Mouse (Mus musculus): ENCODE results near the gene Tyw1.
"Not testable (repeated sequence)": the region's sequence is repeated elsewhere in the genome, so short reads cannot be mapped to it uniquely, and the experiment has no call there.

Gene Tyw1

DNA sequence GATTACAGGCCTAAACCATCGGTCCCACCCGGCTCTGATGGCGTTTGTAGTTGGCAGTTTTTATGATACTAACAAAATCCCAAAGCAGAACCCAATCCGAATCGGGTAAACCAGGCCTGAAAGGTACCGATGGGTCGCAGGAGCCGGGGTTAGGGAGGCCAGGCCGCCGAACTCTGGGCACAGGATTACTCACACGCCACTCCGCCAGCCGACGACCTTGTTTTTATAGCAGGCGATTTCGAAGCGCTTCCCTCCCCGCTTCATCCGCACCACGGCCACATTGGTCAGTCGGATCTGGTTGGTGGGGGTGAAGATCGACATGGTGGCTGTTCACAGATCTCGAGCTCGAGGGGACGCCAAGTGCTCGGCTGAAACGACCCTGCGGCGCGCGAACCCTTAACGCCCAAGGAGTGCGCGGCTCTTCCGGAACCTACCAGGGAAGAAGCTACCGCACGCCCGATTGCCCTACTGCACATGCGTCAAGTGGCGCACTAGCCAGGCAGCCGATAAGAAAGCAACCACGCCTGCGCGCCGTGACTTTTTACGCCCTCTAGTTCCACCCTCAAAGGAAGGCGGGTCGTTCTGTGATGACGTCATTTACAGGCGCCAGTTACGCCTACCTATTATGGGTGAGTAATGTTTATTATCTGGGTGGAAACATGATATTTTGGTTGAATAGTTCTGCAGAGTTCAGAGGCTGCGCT is at the start of gene Tyw1, which contains the start of gene Sbds:
Tyw1 (plus strand) TSS at position 603 of the 704 bp plus-strand sequence.
Sbds (minus strand) TSS at position 514 of the 704 bp plus-strand sequence.
- peak; percentile 93 for DNase-seq (ENCODE audit: extremely low read depth, insufficient read length, low spot score)

DNA sequence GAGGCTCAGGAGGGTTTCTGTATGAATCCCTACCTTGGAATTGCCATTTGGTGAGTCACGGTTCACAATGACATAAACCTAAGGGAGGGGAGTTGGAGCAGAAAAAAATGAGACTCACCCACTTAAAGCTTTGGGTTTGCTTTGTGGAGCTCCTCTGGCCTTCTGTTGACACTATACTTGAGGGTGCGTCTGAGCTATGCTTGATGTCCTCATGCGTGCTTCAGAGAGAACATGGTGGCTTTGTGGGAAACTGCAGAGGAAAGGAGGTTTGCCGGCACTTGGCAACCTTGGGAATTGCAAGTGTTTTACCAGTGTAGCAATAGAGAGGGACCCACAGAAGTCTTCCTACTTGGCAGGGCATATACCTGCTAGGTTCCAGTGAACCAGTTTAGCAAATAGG is 48.1 kb upstream of the Tyw1 start:
- no peak for DNase-seq (ENCODE audit: extremely low read depth, insufficient read length, low spot score)

DNA sequence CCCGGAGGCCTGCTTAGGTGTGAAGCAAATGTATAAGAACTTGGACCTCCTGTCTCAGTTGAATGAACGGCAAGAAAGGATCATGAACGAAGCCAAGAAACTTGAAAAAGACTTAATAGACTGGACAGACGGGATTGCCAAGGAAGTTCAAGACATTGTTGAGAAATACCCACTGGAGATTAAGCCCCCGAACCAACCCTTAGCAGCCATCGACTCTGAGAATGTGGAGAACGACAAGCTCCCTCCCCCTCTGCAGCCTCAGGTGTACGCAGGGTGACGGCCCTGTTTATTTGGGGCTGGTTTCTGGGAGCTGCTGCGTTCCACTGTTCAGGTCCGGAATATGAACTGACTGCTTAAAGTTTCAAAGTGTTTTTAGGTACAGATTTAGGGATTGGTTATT is 42.5 kb upstream of the Tyw1 start:
- DNase-seq (ENCODE audit: extremely low read depth, insufficient read length, low spot score) = no peak

DNA sequence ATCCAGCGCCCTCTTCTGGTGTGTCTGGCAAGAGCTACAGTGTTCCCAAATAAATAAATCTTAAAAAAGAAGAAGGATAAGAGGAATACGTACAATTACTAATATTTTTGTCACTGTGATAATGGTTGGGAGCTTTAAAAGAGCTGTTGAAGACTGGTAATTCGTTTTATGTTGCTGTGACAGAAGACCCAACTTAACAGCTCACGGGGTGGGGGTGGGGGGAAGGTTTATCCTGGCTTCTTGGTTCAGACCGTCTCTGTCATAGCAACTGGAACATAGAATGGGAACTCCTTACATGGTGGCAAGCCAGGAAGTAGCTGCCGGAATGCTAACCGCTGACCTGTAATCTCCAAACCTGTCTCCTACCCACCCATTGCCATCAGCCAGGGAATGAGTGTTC is 38.6 kb upstream of the Tyw1 start, which contains the start of gene Tmem248:
Tmem248 (plus strand) TSS at position 301 of the 400 bp plus-strand sequence.
- no peak for DNase-seq (ENCODE audit: extremely low read depth, insufficient read length, low spot score)

DNA sequence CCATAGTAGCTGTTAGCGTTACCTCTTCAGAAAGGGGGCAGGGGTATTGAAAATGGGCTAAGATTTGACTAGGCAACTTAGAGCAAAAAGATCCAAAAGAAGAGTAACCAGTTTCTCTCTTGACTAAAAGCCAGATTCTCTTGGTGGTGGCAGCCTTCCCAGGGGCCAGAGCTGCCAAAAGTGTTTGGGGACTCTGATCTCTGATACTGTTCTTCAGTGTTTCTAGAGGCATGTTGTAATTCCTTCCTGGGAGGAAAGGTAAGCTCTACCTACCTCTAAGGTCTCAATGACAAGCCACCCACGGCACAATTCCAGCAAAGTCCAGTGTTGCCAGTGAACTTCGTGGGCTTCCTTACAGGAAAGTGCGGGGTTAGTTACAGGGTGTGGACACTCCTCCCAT is 38.0 kb upstream of the Tyw1 start:
- DNase-seq (ENCODE audit: extremely low read depth, insufficient read length, low spot score) = no peak

DNA sequence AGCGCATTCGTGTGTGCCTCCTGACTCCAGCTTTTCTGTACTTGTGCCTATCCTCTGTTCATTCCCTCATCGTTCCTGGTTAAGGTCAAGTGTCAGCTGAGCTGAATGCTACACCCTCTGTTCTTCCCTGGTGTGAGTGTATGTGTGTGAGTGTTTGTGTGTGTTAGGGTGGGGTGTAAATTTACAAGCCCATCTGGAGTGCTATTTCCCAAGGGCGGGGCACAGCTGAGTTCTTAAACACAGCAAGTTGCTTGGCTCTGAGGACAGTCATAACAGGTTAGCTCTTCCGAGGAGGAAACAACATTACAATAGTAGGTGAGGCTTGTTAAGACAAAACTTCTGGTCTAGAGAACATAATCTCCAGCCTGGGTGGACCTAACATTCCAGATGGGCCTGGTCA is 37.1 kb upstream of the Tyw1 start:
- DNase-seq (ENCODE audit: extremely low read depth, insufficient read length, low spot score) = no peak

DNA sequence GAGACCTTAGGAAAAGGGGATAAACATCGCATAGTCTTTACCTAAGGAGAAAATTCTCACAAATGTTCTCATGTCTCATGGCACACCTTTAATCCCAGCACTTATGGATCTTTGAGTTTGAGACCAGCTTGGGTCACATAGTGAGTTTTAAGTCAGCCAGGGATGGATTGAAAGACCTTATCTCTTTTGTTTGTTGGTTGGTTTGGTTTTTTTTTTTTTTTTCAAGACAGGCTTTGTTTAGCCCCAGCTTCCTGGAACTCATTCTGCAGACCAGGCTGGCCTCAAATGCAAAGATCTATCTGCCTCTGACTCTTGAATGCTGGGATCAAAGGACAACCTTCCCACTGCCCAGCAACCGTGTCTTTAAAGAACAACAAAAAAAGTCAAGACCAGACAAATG is 34.1 kb upstream of the Tyw1 start:
- DNase-seq (ENCODE audit: extremely low read depth, insufficient read length, low spot score) = no peak

DNA sequence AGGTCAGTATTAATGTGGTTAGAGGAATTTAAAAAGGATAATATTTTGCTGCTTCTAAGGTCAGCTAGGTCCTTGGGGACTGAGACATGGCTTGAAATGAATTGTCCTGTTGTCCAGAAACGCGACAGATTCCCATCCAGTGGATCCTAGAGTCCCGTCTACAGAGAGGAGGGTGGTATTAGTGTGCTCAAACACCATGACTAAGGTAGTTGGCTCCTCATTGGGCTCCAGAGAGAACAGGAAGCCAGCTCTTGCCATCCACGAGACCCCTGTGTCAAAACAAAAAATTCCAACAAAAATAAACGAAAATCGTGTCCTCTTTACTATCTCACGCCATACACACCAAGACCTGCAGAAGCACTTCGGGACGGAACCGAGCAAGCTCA is 33.7 kb upstream of the Tyw1 start:
- no peak for DNase-seq (ENCODE audit: extremely low read depth, insufficient read length, low spot score)

DNA sequence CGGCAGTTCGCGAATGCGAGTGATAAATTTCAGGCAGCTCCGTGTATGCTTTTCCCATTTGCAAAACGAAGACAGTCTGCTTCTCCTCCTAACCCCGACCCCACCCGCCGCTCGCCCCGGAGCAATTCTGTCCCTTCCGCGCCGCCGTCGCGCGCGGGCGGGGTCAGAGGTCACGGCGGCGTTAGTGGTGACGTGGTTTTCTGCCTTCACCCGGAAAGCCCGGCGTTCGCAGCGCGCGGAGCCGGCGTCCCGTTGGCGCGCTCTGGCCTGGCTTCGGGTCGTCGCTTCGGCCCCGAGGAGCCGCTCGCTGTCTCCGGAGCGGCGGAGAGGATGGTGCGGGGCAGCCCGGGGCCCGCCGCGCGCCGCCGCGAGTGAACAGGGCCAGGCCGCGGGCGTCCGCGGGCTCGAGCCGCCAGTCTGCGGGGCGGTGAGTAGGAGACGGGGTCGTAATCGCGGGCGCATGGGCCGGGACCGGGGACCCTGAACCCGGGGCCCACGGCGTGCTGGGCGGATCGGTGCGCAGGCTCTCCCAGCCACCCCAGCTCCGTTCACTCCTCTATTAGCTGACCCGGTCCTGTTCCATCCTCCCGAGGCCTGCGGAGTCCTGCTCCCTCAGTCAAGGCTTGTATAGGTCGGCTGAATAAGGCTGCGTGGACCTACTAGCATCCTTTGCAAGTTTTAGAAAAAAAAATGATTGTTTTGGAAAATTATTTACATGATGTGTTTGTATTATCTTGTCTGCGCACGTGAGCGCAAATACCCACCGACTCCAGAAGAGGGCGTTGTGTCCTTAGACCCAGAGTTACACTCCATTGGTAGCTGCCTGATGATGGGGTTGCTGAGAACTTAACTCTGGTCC is 33.0 kb upstream of the Tyw1 start:
- peak; percentile 95 for DNase-seq (ENCODE audit: extremely low read depth, insufficient read length, low spot score)

DNA sequence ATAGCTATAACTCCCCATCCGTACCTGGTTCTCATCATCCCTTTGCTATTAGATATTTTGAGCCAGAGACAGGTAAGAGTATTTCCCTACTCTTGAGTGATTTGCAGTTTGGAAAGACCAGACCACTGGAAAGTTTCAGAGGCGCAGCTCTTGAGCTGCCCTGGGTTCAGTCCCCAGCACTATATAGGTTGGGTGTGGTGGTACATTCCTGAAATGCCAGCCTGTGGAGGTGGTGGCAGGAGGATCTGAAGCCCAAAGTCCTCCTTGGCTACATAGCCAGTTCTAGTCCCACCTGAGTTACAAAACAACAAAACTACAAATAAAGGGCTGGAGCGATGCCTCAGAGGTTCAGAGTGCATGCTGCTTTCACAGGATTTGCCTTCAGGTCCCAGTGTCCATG is 28.6 kb upstream of the Tyw1 start:
- no peak for DNase-seq (ENCODE audit: extremely low read depth, insufficient read length, low spot score)

DNA sequence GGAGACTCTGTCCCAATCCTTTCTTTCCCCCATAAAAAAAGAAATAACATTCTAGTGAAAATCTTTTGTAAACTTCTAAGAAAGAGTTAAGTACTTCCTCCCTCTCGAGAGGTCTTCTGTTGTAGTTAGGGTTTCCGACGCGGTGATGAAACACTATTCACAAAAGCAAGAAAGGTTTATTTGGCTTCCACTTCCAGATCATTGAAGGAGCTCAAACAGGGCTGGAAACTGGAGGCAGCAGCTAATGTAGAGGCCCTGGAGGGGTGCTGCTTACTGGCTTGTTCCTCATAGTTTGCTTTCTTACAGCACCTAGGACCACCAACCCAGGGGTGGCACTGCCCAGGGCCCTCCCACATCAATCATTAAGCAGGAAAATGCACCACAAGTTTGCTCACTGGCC is 27.3 kb upstream of the Tyw1 start:
- no peak for DNase-seq (ENCODE audit: extremely low read depth, insufficient read length, low spot score)

DNA sequence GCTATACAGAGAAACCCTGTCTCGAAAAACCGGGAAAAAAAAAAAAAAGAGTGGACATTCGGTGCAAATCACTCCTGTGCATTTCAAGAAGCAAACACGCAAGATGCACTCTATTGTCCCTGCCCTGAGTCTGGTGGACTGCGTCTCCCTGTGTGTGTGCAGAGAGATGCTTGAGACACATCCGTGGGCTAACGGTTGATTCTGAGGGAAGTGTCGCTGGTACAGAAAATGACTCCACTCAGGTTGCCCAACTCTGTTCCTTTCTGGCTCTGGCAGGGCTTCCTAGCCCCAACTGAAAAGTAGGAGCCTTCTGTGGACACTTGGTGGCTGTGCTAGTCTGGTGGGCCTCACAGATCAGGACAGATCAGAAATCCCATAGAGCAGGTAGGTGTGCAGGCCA is 19.1 kb upstream of the Tyw1 start:
- no peak for DNase-seq (ENCODE audit: extremely low read depth, insufficient read length, low spot score)

DNA sequence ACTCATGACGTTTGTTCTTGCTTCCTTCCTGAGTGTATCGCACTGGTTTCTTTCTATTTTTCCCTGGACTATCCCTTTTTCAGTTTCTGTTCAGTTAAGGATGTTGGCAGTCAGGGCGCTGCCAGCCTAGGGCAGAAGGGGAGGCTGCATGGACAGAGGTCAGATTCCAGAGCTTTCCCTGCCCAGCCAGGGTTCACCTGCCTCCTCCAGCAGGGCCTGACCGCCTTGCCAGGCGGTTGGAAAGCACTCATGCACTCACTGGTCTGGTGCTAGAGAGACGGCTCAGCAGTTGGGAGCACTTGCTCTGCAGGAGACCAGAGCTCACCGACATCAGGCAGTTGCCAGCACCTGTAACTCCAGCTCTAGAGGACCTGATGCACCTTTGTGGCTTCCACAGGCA is 16.2 kb upstream of the Tyw1 start:
- DNase-seq (ENCODE audit: extremely low read depth, insufficient read length, low spot score) = no peak

DNA sequence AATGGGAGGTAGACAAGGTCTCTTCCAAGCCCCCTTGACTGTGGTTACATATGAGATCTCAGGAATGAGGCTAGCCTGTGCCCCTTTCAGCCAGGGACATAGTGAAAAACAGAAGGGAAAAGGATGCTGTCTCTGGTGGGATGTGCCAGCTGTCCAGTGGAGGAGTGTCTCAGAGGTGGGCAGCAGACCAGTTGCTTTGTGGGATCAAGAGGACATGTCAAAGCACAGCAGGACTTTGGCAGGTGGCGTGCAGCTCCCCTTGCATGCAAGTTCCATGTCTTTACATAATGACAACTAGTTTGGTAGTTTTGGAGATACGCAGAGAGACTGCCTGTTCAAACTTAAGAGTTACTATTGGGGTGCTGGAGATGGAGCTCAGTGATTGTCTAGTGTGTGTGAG is 15.6 kb upstream of the Tyw1 start:
- DNase-seq (ENCODE audit: extremely low read depth, insufficient read length, low spot score) = no peak

DNA sequence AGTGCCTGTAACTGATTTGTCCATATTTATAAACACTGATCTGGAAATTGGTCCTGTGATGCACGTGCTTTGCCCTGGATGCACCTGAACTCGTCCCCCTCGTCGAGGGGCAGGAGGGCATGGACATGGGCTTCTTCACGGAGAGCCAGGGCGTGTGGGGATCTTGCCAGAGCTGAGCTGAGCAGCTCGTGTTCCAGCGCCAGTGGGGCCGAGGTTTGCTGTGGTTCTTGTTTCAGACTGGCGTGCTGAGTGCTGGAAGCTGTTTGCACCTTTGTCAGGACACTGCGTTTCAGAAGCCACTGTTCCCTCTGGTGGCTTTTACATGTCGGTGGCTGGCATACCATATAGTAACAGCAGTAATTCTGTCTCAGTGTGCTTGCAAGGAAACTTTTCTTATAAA is 14.0 kb upstream of the Tyw1 start:
- DNase-seq (ENCODE audit: extremely low read depth, insufficient read length, low spot score) = no peak

DNA sequence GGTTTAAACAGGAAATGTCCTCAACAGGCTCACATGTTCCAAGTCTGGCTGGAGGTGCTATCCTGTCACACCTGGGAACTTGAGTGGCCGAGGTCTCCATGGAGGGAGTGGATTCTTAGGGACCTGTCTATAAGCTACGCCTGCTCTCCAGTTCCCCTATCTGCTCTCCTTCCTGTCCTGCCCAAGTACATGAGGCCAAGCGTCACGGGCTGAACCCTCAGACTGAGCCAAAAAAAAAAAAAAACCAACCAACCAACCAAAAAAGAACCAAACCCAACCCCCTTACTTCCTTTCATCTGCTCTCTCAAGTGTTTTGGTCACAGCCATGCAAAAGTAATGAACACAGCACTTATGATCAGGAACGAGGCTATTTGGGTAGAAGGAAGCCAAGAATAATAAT is 7.6 kb upstream of the Tyw1 start:
- no peak for DNase-seq (ENCODE audit: extremely low read depth, insufficient read length, low spot score)

DNA sequence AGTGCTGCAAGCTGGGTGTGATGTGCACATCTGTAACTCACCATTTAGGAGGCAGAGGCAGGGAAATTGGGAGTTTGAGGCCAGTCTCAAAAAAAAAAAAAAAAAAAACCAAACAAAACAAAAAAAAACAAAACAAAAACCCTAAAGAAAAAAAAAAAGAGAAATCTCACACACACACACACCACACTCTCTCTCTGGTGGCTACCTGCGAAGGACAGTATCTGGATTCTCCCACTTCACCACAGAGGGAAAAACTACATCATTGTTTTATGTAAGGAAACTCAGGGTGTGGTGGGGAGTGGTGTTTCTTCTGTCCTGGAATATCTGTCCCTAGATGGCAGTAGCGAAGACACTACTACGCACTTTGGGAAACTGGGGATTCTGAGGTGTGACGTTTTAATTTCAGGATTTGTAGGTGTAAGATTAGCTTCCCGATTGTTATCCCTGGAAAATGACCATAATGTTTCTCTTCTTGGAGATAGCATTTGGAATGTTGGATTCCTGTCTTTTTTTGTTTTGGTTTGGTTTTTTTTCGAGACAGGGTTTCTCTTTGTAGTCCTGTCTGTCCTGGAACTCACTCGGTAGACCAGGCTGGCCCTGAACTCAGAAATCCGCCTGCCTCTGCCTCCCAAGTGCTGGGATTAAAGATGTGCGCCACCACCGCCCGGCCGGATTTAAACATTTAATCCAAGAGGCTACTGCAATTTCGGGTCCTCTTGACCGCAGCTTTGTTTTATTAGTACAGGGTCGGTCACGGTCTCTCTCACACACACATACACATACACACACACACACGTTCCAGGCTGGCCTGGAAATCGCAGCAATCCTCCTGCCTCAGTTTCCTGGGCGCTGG is 1.0 kb upstream of the Tyw1 start:
- peak; percentile 57 for DNase-seq (ENCODE audit: extremely low read depth, insufficient read length, low spot score)

DNA sequence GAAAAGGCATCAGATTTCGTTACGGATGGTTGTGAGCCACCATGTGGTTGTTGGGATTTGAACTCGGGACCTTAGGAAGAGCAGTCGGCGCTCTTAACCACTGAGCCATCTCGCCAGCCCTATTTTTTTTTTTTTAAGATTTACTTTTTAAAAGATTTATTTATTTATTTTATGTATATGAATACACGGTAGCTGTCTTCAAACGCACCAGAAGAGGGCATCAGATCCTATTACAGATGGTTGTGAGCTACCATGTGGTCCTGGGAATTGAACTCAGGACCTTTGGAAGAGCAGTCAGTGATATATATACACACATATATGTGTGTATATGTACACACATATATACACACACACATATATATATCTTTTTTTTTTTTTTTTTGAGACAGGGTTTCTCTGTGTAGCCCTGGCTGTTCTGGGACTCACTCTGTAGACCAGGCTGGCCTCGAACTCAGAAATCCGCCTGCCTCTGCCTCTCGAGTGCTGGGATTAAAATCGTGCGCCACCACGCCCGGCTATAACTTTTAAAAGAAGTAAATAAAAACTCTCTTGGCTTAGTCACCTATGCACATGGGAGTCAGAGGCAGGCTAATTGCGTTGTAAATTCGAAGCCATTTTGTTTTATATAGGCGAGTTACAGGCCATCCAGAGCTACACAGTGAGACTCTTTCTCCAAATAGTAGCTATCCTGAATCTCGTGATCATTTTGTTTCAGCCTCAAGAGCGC is 543 bp downstream of the Tyw1 start:
- DNase-seq (ENCODE audit: extremely low read depth, insufficient read length, low spot score) = not testable (repeated sequence)

DNA sequence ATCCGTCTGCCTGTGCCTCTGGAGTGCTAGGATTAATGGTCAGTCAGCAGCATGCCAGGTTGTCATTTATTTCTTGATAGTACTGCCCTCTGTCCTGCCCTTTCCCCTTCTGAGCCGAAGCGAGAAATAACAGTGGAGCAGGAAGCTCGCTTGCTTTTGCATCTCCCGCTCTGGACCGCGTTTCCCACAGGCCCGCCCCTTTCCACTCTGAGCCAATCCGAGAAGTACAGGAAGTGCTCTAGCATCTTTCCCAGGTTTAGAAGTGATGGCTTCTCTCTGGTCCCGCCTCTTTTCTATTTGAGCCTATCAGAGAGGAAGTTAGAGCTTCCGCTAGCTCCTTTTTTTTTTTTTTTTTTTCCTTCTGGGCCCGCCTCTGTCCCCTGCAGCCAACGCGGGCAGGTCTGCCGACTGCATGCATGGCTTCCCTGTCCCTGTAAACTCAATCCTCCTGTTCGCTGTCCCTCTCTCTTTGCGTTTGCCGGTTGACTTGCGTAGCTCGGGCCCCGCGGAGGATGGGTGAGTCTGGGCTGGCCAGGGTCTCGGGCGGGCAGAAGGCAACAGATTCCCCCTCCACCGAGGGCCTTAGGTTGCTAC is 1.4 kb downstream of the Tyw1 start:
- peak; percentile 86 for DNase-seq (ENCODE audit: extremely low read depth, insufficient read length, low spot score)

DNA sequence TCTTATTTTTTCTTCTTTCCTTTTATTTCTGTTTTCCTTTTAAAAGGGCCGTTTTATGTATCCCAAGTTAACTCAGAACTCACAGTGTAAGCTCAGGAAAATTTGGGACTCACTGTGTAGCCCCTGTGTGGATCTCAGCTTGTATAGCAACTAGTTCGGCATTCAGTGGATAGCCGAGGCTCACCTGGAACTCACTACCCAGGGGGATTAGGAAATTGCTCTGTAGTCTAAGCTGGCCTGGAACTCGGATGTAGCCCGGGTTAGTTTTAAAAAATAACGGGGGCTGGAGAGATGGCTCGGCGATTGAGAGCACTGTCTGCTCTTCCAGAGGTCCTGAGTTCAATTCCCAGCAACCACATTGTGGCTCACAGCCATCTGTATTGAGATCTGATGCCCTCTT is 1.9 kb downstream of the Tyw1 start:
- DNase-seq (ENCODE audit: extremely low read depth, insufficient read length, low spot score) = no peak

Measured in 3134 (cell line).